Comparison of ENCODE assay signal across 9 mouse cellular contexts in genomic region chr11:46251994-46252393, GRCm38 (mm10). TPM values are rescaled to one million over a fixed set of nuclear protein-coding genes. Genes with fewer than 3 reads are reported as not detected.
DNase-seq lines count a peak whose midpoint lies in the region; ATAC-seq and TF ChIP-seq lines count a peak whose summit lies in the region.
"Had no signal": no experiment of that assay in that cellular context is flagged by ENCODE, and none has a peak within 500 bp of the region (broad histone marks: within the 10 kb centered on the region; RNA-seq: fewer than 3 reads in every experiment).

No protein-coding gene starts in this region.

- H3K27me3 ChIP-seq in kidney, postnatal 0 days (ENCODE audit: insufficient read depth, low read length) = no peaks in the 10 kb centered on the region

- H3K4me3 ChIP-seq in kidney, postnatal 0 days (replicated peaks; ENCODE audit: low read depth, low read length) = no peak overlapping the region
- no peak overlapping the region for H3K4me3 ChIP-seq in lung, adult 2 months (replicated peaks; ENCODE audit: extremely low read depth, low read depth, low read length)
- H3K4me3 ChIP-seq: erythroblast, embryonic 14.5 days had no signal

- peak; percentile 90 for TF ChIP-seq CTCF in kidney, postnatal 0 days (IDR thresholded peaks at IDR 0.05; ENCODE audit: low read depth)
- TF ChIP-seq CTCF in lung, adult 2 months (IDR thresholded peaks at IDR 0.05; ENCODE audit: insufficient read depth, low read length) = peak; percentile 98

- no peaks in the 10 kb centered on the region for H3K9me3 ChIP-seq in kidney, postnatal 0 days (replicated peaks; ENCODE audit: low read length)

- no peaks in the 10 kb centered on the region for H3K4me1 ChIP-seq in kidney, postnatal 0 days (replicated peaks; ENCODE audit: insufficient read depth, low read length)
- H3K4me1 ChIP-seq in lung, adult 2 months (ENCODE audit: control insufficient read depth, insufficient read depth, low read length) = no peaks in the 10 kb centered on the region

- WGBS in kidney, postnatal 0 days = 32% methylated on average over 7 of the region's 7 CpGs
- WGBS in lung, adult 2 months = 32% methylated on average over 7 of the region's 7 CpGs

- H3K36me3 ChIP-seq in kidney, postnatal 0 days (ENCODE audit: insufficient read depth, low read length) = no peaks in the 10 kb centered on the region

- TF ChIP-seq POLR2A in lung, adult 2 months (IDR thresholded peaks at IDR 0.05; ENCODE audit: borderline replicate concordance, extremely low read depth, low read depth, low read length) = no peak

- DNase-seq in A20 (ENCODE audit: low read depth, low spot score) (peak; percentile 68), R1 (ENCODE audit: low read depth, low spot score) (peak; percentile 69)
- peak; percentile 79 to 84 for DNase-seq in cerebellum, postnatal 14 days
- peak; percentile 74 for DNase-seq in gastrocnemius, postnatal 10 days
- DNase-seq in kidney, postnatal 0 days (ENCODE audit: low spot score) = peak; percentile 72
- DNase-seq in lung, adult 2 months = peak; percentile 58
- DNase-seq in ovary, postnatal 14 days (ENCODE audit: low spot score) = peak; percentile 45
- peak; percentile 68 for DNase-seq in thymus, postnatal 0 days (ENCODE audit: low spot score)

- no peak for ATAC-seq in kidney, postnatal 0 days (replicated peaks; ENCODE audit: low FRiP score, low read depth)

- H3K4me2 ChIP-seq in kidney, postnatal 0 days (ENCODE audit: low read length) = no peak overlapping the region

- H3K9ac ChIP-seq in kidney, postnatal 0 days (ENCODE audit: low read depth, low read length) = no peak overlapping the region

- no peak overlapping the region for H3K27ac ChIP-seq in kidney, postnatal 0 days

RNA-seq across cellular contexts. Expression of gene Fndc9, which starts 16.7 kb away (rescaled TPM):
- not detected for total RNA-seq in gastrocnemius, postnatal 10 days (2021)
- 0.11 TPM in 2 replicates for polyA plus RNA-seq in kidney, postnatal 0 days (2015; fragmentation: Nextera tagmentation; extraction: Ambion mirVana)
- polyA plus RNA-seq in lung, adult 2 months (2012; rRNA removed) = 2.6 TPM in 1 of 2 replicates, not detected in the other
- polyA plus RNA-seq in thymus, postnatal 0 days (2015; fragmentation: Nextera tagmentation; extraction: Ambion mirVana) = 0.75 and 1.4 TPM in 2 replicates
- polyA plus RNA-seq: erythroblast, embryonic 14.5 days had no signal
